ENCODE assay signal across 17 mouse cellular contexts in the genomic region with DNA sequence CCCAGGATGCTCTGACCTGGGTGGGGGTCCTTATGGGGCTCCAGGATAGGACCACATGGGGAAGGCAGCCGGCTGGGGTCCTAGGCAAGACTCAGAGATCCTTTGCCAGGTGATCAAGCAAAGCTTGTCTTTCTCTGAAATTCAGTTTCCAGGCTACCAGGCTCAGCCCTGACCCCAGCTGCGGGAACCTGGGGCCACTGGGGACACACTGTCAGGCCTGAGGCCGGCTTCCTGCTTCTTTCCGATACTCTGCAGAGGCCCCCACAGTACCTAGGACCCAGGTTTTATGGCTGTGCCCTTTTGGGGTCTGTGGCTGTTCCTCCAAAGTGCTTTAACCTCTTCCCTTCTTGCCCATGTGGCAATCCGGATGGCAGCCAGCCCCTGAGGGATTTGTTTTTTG. TPM values are rescaled to one million over a fixed set of nuclear protein-coding genes. Genes with fewer than 3 reads are reported as not detected.
DNase-seq lines count a peak whose midpoint lies in the region; ATAC-seq and TF ChIP-seq lines count a peak whose summit lies in the region.
"Had no signal": no experiment of that assay in that cellular context is flagged by ENCODE, and none has a peak within 500 bp of the region (broad histone marks: within the 10 kb centered on the region; RNA-seq: fewer than 3 reads in every experiment).

No protein-coding gene starts in this region.

- TF ChIP-seq CTCF in intestine, postnatal 0 days (IDR thresholded peaks at IDR 0.05; ENCODE audit: low read depth): no peak

- no peaks in the 10 kb centered on the region for H3K27me3 ChIP-seq in intestine, embryonic 15.5 days (replicated peaks)
- no peaks in the 10 kb centered on the region for H3K27me3 ChIP-seq in intestine, postnatal 0 days (replicated peaks; ENCODE audit: control insufficient read depth, insufficient read depth, low read length)
- H3K27me3 ChIP-seq in intestine, embryonic 16.5 days (replicated peaks; ENCODE audit: control insufficient read depth, insufficient read depth, low read length): no peaks in the 10 kb centered on the region
- H3K27me3 ChIP-seq: embryonic facial prominence, embryonic 12.5 days; hindbrain, embryonic 12.5 days; liver, embryonic 12.5 days; stomach, embryonic 15.5 days had no signal

- no peaks in the 10 kb centered on the region for H3K9me3 ChIP-seq in intestine, embryonic 15.5 days
- no peaks in the 10 kb centered on the region for H3K9me3 ChIP-seq in intestine, postnatal 0 days (ENCODE audit: control insufficient read depth)
- H3K9me3 ChIP-seq in ES-E14 (ENCODE audit: control insufficient read depth, insufficient read depth, low read depth, low read length): no peaks in the 10 kb centered on the region
- no peaks in the 10 kb centered on the region for H3K9me3 ChIP-seq in intestine, embryonic 16.5 days (ENCODE audit: control insufficient read depth, low read length)
- H3K9me3 ChIP-seq: embryonic facial prominence, embryonic 12.5 days; hindbrain, embryonic 12.5 days; liver, embryonic 12.5 days; stomach, embryonic 15.5 days had no signal

- 73% methylated on average over 5 of the region's 5 CpGs for WGBS in intestine, embryonic 15.5 days
- 72% methylated on average over 5 of the region's 5 CpGs for WGBS in intestine, postnatal 0 days
- WGBS in intestine, embryonic 16.5 days: 70% methylated on average over 5 of the region's 5 CpGs

- H3K9ac ChIP-seq in intestine, embryonic 15.5 days: peak overlapping the region; percentile 17; the same call in 1 of the 2 replicates
- no peak overlapping the region for H3K9ac ChIP-seq in intestine, postnatal 0 days (ENCODE audit: low read depth, low read length)
- H3K9ac ChIP-seq in ES-E14 (ENCODE audit: insufficient read depth, low read depth, low read length, poor library complexity, severe bottlenecking): peak overlapping the region; percentile 16; the same call in 1 of the 2 replicates
- H3K9ac ChIP-seq in intestine, embryonic 16.5 days (ENCODE audit: low read depth, low read length): peak overlapping the region; percentile 29; the same call in 1 of the 2 replicates
- H3K9ac ChIP-seq: embryonic facial prominence, embryonic 12.5 days; hindbrain, embryonic 12.5 days; liver, embryonic 12.5 days; stomach, embryonic 15.5 days had no signal

- no peaks in the 10 kb centered on the region for H3K36me3 ChIP-seq in intestine, embryonic 15.5 days
- no peaks in the 10 kb centered on the region for H3K36me3 ChIP-seq in intestine, postnatal 0 days (ENCODE audit: control insufficient read depth, insufficient read depth)
- H3K36me3 ChIP-seq in ES-E14 (ENCODE audit: control insufficient read depth, insufficient read depth, low read length, poor library complexity, severe bottlenecking): no peaks in the 10 kb centered on the region
- H3K36me3 ChIP-seq in intestine, embryonic 16.5 days (ENCODE audit: control insufficient read depth, insufficient read depth, low read length): no peaks in the 10 kb centered on the region
- H3K36me3 ChIP-seq: embryonic facial prominence, embryonic 12.5 days; hindbrain, embryonic 12.5 days; liver, embryonic 12.5 days; stomach, embryonic 15.5 days had no signal

- H3K4me2 ChIP-seq in intestine, embryonic 15.5 days (replicated peaks): no peak overlapping the region
- H3K4me2 ChIP-seq in intestine, postnatal 0 days (replicated peaks; ENCODE audit: low read depth): no peak overlapping the region
- H3K4me2 ChIP-seq in intestine, embryonic 16.5 days (ENCODE audit: low read depth, low read length): no peak overlapping the region
- H3K4me2 ChIP-seq: embryonic facial prominence, embryonic 12.5 days; hindbrain, embryonic 12.5 days; liver, embryonic 12.5 days; stomach, embryonic 15.5 days had no signal

- DNase-seq in ES-E14 (ENCODE audit: low read depth, low spot score): no peak
- DNase-seq in thymus, postnatal 36 days: peak; percentile 65 to 73
- DNase-seq in cerebellum, postnatal 14 days: no peak
- DNase-seq: cerebellum, adult 18-20 months; gastrocnemius, postnatal 14 days; left cerebral cortex, postnatal 4 days; midbrain, embryonic 14.5 days; right cerebral cortex, adult 18-20 months had no signal

- in situ Hi-C loops in ES-E14 (cut with MboI; ENCODE audit: low sequenced_read_pairs in 2 of 2, unreplicated experiment in 2 of 2): loop anchor here (10.0 kb wide), 3 partner anchors 87 to 207 kb away; no protein-coding TSS in a partner anchor

- H3K4me1 ChIP-seq in intestine, embryonic 15.5 days (replicated peaks): peaks cover 14% of the 10 kb centered on the region; the same call in 1 of the 2 replicates
- no peaks in the 10 kb centered on the region for H3K4me1 ChIP-seq in intestine, postnatal 0 days (replicated peaks; ENCODE audit: control insufficient read depth, insufficient read depth, low read length)
- H3K4me1 ChIP-seq in ES-E14 (ENCODE audit: control insufficient read depth in 2 of 2, insufficient read depth in 2 of 2, low read length in 2 of 2, poor library complexity in 1 of 2): peaks cover 9 to 37% of the 10 kb centered on the region in 2 experiments; a peak in 3 of 4 replicates
- peaks cover 8% of the 10 kb centered on the region for H3K4me1 ChIP-seq in intestine, embryonic 16.5 days (ENCODE audit: control insufficient read depth, insufficient read depth, low read length)
- H3K4me1 ChIP-seq: hindbrain, embryonic 12.5 days had no signal

- H3K4me3 ChIP-seq in intestine, embryonic 15.5 days (replicated peaks): no peak overlapping the region
- H3K4me3 ChIP-seq in intestine, postnatal 0 days (ENCODE audit: low read depth, low read length): no peak overlapping the region
- H3K4me3 ChIP-seq in ES-E14 (ENCODE audit: insufficient read depth in 1 of 2, low read depth in 1 of 2, low read length in 2 of 2, poor library complexity in 1 of 2, severe bottlenecking in 1 of 2): no peak overlapping the region
- H3K4me3 ChIP-seq in intestine, embryonic 16.5 days (ENCODE audit: low read length): no peak overlapping the region
- H3K4me3 ChIP-seq: embryonic facial prominence, embryonic 12.5 days; hindbrain, embryonic 12.5 days; liver, embryonic 12.5 days; stomach, embryonic 15.5 days had no signal

- ATAC-seq in intestine, embryonic 15.5 days: no peak
- ATAC-seq in intestine, postnatal 0 days: no peak
- no peak for ATAC-seq in intestine, embryonic 16.5 days
- ATAC-seq in erythroid progenitor cell, adult 5-6 weeks (replicated peaks; ENCODE audit: low FRiP score, poor library complexity, severe bottlenecking): no peak
- ATAC-seq: liver, embryonic 12.5 days had no signal

- no peak overlapping the region for H3K27ac ChIP-seq in intestine, embryonic 15.5 days
- no peak overlapping the region for H3K27ac ChIP-seq in intestine, postnatal 0 days (ENCODE audit: low read depth, low read length)
- H3K27ac ChIP-seq in ES-E14 (ENCODE audit: insufficient read depth, low read depth, low read length, poor library complexity, severe bottlenecking): 0 out of 2 replicates have a peak overlapping the region, but pooled peaks have one; percentile 61
- H3K27ac ChIP-seq in intestine, embryonic 16.5 days (ENCODE audit: low read length): no peak overlapping the region
- H3K27ac ChIP-seq: embryonic facial prominence, embryonic 12.5 days; hindbrain, embryonic 12.5 days; kidney, postnatal 0 days; liver, embryonic 12.5 days; stomach, embryonic 15.5 days had no signal

TF ChIP-seq in ES-E14, 5 proteins besides CTCF, POLR2A, EP300 and RAD21:
- TF ChIP-seq ZC3H11A (IDR thresholded peaks at IDR 0.05; ENCODE audit: borderline replicate concordance, low read depth, low read length): no peak
- TF ChIP-seq CHD2 (IDR thresholded peaks at IDR 0.05; ENCODE audit: low read depth, low read length): no peak
- no peak for TF ChIP-seq MAFK (IDR thresholded peaks at IDR 0.05; ENCODE audit: insufficient read depth, low read depth, low read length)
- no peak for TF ChIP-seq ZNF384 (IDR thresholded peaks at IDR 0.05; ENCODE audit: low read depth, low read length)
- TF ChIP-seq HCFC1 (IDR thresholded peaks at IDR 0.05; ENCODE audit: borderline replicate concordance, insufficient read depth, low read length): no peak

RNA-seq across cellular contexts. Expression of a gene that starts 19.2 kb away (rescaled TPM):
- polyA plus RNA-seq in intestine, embryonic 15.5 days (2015; fragmentation: Nextera tagmentation; extraction: Ambion mirVana): 287 and 295 TPM in 2 replicates
- 175 and 180 TPM in 2 replicates for polyA plus RNA-seq in intestine, postnatal 0 days (2015; fragmentation: Nextera tagmentation; extraction: Ambion mirVana)
- 238 and 268 TPM in 2 replicates for total RNA-seq in ES-E14 (2012; rRNA removed)
- 311 and 337 TPM in 2 replicates for polyA plus RNA-seq in intestine, embryonic 16.5 days (2015; fragmentation: Nextera tagmentation; extraction: Ambion mirVana)
- total RNA-seq in erythroid progenitor cell, adult 5-6 weeks (2015; ENCODE audit: low replicate concordance): 36.9 and 45.4 TPM in 2 replicates
- 40.2 and 42.2 TPM in 2 replicates for total RNA-seq in erythroid progenitor cell, adult 5-6 weeks (2017; ENCODE audit: low replicate concordance)

RNA-seq across cellular contexts. Expression of a gene that starts 54.8 kb away (rescaled TPM):
- 159 and 166 TPM in 2 replicates for polyA plus RNA-seq in intestine, embryonic 15.5 days (2015; fragmentation: Nextera tagmentation; extraction: Ambion mirVana)
- 89.2 and 92.0 TPM in 2 replicates for polyA plus RNA-seq in intestine, postnatal 0 days (2015; fragmentation: Nextera tagmentation; extraction: Ambion mirVana)
- 54.7 and 55.0 TPM in 2 replicates for total RNA-seq in ES-E14 (2012; rRNA removed)
- 144 and 153 TPM in 2 replicates for polyA plus RNA-seq in intestine, embryonic 16.5 days (2015; fragmentation: Nextera tagmentation; extraction: Ambion mirVana)
- total RNA-seq in erythroid progenitor cell, adult 5-6 weeks (2015; ENCODE audit: low replicate concordance): 41.1 and 43.6 TPM in 2 replicates
- 9.4 and 23.9 TPM in 2 replicates for total RNA-seq in erythroid progenitor cell, adult 5-6 weeks (2017; ENCODE audit: low replicate concordance)

RNA-seq across cellular contexts. Expression of a gene that starts 58.7 kb away (rescaled TPM):
- polyA plus RNA-seq in intestine, embryonic 15.5 days (2015; fragmentation: Nextera tagmentation; extraction: Ambion mirVana): 6.9 and 8.2 TPM in 2 replicates
- polyA plus RNA-seq in intestine, postnatal 0 days (2015; fragmentation: Nextera tagmentation; extraction: Ambion mirVana): 3.3 TPM in 2 replicates
- 8.1 and 8.4 TPM in 2 replicates for total RNA-seq in ES-E14 (2012; rRNA removed)
- polyA plus RNA-seq in intestine, embryonic 16.5 days (2015; fragmentation: Nextera tagmentation; extraction: Ambion mirVana): 2.9 and 3.4 TPM in 2 replicates
- total RNA-seq in erythroid progenitor cell, adult 5-6 weeks (2015; ENCODE audit: low replicate concordance): 16.2 and 22.6 TPM in 2 replicates
- total RNA-seq in erythroid progenitor cell, adult 5-6 weeks (2017; ENCODE audit: low replicate concordance): 1.4 and 3.3 TPM in 2 replicates

Comparison
In these comparisons a context has a peak if more than half of its experiments do, and no peak if none do; other contexts are left out.
1. DNase-seq: peak in thymus, postnatal 36 days (2 of 2); none in ES-E14 (single experiment) and cerebellum, postnatal 14 days (0 of 2).